Mouse (Mus musculus) inflammation-experienced regulatory T-cells, adult 6 months (primary cell): ENCODE results near the gene Epha8. TPM values are rescaled to one million over a fixed set of nuclear protein-coding genes. Genes with fewer than 3 reads are reported as not detected.

Experiments
- ATAC-seq: one replicate; pipeline ENCODE4 v1.8.0; 2017
- polyA plus RNA-seq, 3 experiments: library from polyadenylated mRNA; unstranded; fragments of 100-300 nt; shearing (Covaris generic); gene quantifications; one replicate each; pipeline ENCODE4 v1.2.1; 2017

The Epha8 gene
- polyA plus RNA-seq, 3 experiments from 2014 or later: 0.21 to 0.34 TPM; not detected in 1

DNA sequence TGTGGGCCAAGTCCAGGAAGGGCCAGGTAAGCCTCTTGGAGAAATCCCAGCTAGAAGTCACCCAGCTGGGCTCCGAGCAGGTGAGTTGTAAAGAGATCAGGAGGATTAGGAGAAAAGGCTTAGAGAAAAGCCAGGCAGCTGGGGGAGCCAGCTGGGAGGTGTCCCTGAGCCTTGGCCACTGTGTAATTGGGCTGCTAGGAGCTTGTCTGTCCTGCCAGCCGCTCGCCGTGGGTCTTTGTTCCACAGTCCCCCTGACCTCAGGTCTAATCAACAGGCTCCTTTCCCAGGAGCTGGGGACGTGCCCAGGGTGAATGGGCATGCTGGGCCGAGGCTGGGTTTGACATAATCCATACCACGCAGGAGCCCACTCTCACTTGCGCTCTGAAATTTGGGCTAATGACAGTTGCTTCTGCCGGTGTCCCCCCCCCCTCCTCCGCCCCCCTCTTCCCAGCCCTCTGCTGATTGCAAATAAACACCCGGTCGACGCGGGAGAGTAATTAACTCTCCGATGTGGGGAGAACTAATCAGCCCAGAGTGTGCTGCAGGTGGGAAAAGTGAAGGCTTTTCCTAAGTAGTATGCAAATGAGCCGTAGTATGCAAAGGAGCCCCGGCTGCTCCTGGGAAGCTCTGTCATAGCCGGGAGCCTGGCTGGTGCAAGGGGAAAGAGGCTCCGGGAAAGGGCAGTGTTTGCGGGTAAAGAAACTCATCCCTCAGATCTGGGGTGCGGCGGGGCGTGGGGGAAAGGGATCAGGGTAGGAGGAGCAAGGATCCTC is 51.7 kb downstream of the Epha8 start:
- no peak for ATAC-seq

DNA sequence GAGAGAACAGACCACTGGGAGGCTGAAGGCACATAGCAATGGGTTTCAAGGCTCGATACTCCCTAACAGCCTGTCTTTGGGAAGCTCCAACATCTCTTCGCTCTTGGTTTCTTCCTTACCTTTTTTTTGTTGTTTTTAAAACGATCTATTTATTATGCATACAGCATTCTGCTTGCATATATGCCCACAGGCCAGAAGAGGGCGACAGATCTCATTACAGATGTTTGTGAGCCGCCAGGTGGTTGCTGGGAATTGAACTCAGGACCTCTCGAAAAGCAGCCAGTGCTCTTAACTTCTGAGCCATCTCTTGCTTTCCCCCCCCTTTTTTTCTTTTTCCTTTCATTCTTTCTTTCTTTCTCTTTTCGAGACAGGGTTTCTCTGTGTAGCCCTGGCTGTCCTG is 57.5 kb downstream of the Epha8 start:
- no peak for ATAC-seq

DNA sequence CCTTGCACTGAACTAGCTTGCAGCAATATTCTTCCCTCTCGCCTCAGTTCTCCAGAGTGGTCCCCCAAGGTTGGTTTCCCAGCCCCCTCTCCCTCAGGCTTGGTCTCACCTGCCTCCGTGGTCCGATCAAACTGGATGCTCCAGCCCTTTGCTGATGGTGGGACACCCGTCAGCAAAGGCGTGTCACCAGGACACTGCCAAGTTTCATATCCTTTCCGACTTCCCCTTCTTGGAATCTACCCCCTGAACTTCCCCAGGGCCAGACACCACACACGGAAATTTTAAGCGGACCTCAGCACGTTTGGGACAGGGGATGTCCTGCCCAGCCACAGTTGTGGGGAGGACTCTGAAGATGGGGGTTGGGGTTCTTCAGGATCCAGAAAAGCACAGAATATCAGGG is 58.0 kb downstream of the Epha8 start, which contains the start of gene C1qa:
C1qa (minus strand) TSS at position 167 of the 400 bp plus-strand sequence.
- no peak for ATAC-seq

DNA sequence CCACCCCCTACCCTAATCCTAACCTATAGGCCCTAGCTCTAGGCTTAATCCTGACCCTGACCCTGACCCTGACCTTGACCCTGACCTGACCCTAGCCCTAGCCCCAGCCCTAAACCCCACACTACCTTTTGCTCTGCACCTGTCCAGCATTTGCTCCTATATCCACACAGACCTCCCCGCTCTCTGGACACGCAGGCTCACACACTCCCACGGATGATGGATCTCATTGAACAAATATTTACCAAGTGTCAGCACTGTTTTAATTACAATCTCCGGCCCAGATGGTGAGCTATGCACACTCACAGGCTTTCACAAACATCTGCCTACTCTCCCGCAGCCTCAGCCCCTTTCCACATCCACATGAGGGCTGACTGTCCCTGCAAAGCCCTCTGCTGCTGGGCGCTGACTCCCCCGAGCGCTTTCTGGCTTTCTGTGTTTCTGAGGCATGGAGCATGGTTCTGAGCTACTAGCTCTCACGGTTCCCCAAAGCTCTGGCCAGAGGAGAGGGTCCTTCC is 58.5 kb downstream of the Epha8 start:
- no peak for ATAC-seq

DNA sequence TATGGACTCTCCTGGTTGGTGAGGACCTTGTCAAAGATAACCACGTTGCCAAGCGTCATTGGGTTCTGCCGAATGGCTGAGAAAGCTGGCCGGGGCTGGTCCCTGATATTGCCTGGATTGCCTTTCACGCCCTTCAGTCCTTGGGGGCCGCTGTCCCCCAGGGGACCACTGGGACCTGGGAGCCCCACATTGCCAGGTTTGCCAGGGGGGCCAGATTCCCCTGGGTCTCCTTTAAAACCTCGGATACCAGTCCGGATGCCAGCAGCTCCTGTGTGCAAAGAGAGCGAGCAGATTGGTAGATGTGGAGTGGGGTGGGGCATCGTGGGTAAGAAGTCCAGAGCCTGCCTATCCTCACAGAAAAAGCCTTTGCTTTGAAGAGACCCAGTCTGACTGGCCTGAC is 60.2 kb downstream of the Epha8 start:
- ATAC-seq: no peak

DNA sequence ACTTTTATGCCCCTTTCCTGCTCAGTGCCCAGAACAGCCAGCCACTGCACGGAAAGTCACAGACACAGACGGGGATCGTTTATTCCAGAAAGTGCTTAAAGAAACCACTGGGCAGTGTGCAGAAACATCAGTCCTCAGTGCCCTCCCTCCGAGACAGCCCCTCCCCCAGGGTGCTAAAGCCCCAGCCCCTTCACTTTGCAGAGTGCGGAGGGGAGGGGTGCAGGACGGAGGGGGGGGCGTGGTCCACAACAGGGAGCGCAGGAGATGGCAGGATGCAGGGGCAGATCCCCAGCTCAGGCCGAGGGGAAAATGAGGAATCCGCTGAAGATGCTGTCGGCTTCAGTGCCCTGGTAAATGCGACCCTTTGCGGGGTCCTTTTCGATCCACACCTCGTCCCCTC is 60.8 kb downstream of the Epha8 start:
- no peak for ATAC-seq

DNA sequence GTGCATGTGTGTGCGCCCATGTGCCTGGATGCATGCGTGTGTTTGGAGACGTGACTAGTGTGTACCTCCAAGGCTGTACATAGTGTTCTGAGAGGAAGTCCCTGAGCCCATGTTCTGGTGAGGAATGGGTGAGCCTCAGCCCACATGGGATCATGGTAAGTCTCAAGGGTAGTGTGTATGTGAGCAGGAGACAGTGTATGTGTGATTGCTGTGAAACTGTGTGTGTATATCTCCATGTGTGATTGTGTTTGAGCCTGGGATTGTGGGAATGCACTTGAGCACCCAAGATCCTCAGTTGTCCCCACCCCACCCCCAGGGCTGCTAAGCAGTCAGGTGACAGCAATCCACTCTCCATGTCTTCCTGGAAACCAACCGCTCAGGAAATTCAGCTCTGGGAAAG is 61.8 kb downstream of the Epha8 start:
- no peak for ATAC-seq

DNA sequence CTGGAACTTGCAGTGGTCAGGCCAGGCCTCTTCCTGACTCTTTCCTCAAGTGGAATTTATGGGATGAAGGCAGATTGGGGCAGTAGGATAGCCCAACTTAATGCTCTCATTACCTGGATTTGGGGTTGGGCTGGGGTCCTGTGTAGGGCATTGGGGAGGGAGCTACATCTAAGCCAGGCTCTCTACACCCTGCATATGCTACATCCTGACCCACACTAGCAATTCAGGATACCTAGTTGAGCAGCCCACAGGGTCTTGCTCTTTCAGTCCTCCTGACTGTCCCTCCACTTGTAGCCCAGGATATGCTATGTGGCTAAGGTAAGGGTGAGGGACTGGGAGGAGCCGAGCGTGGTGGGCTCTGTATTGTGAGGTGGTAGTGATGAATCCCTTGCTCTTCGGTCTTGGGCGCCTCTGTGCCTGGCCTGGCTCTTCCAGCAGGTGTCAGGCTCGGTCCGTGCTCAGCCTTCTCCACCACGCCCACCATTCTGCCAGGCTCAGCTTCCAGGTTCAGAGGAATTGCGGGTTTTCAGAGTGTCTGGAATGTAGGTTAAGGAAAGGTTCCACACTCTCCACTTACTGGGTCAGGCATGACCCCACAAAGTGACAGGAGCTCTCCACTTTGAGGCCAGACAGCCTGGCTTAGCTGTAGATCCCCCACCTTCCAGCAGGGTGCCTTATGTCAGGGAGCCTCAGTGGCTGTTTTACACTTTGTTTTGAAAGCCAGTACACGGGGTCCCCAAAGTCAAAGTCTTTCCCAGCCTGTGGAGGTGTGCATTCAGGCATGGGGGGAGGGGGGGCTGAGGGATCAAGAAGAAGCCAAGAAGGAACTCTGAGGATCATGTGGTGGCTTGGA is 62.7 kb downstream of the Epha8 start:
- no peak for ATAC-seq

DNA sequence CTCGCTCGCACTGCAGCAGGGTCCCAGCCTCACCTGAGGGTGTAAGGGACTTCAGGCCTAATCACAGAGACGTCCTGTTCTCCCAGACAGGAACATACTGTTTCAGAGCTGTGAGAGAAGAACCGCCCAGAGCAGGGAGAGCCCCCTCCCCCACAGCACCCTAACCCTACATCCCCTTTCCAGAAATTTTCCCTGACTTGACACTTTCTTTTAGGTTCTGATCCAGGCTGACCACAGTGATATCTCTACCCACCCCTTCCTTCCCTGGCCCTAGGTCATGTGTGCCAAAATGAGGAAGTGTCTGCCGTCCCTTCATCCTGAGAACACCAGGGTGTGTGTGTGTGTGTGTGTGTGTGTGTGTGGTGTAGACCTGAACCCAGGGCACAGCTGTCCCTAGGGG is 63.8 kb downstream of the Epha8 start, which contains the start of gene C1qc:
C1qc (minus strand) TSS at position 255 of the 400 bp plus-strand sequence.
- ATAC-seq: no peak

DNA sequence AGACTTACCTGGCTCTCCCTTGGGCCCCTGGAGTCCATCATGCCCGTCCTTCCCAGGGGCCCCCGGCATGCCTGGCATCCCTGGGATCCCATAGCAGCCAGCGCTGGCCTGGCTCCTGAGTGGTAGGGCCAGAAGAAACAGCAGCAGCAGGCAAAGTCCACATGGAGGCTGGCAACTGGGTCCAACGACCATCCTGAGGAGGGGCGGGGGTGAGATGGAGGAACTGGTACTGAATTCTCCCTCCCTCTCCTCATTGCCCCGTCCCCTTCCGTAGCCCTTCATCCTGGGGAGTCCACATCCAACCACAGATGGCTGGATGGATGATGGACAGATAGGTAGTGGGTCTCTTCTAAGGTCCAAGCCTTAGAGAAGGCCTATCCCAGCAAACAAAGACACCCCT is 64.2 kb downstream of the Epha8 start:
- ATAC-seq: no peak

DNA sequence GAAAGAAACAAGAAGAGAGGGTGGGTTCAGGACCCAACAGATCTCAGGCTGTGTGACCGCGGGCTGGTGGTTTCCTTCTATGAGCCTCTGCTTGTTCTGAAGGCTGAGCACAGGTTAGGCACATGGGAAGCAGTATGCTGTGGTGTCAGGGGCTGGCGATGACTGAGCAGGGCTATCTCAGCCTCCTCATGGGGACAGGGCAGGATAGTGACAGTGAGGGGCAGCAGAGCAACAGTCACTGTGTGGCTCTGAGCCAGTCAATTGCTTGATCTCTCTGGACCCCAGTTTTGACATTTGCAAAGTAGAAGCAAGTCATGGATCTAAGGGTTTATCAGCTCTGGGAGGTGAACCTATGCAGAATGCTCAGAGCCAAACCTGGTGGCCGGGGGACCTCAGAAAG is 65.5 kb downstream of the Epha8 start:
- ATAC-seq: no peak

DNA sequence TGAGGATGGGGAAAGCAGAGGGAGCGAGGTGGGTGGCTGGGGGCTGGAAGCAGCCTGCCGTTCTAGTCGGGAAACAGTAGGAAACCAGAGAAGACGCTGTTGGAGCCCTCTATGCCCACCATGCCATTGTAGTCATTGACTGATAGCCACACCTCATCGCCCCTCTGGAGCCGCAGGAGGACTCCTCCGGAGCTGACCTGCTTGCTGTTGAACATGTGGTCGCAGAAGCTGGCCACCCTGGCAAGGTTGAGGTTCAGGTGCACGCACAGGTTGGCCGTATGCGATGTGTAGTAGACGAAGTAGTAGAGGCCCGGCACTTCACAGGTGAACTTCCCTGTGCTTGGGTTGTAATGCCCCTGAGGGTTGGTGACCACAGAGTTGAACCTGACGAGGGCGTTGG is 66.6 kb downstream of the Epha8 start:
- ATAC-seq: no peak

DNA sequence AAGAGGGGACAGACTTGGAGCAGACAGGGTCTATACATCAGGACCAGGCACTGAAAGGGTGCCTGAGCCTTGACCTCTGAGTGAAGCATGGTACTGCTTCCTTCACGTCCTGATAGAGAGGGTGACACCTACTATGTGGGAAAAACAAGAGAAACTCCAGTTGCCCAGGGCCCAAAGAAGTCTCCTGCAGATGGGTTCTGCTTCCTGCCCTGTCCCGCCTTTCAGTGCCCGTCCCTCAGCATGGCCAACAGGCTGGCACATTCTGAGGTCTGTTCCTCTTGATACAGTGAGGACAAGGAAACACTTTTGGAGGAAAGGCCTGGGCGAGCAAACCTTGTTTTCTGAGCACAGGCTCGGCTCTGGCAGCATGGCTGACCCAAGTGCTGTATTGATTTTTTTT is 68.9 kb downstream of the Epha8 start:
- no peak for ATAC-seq

DNA sequence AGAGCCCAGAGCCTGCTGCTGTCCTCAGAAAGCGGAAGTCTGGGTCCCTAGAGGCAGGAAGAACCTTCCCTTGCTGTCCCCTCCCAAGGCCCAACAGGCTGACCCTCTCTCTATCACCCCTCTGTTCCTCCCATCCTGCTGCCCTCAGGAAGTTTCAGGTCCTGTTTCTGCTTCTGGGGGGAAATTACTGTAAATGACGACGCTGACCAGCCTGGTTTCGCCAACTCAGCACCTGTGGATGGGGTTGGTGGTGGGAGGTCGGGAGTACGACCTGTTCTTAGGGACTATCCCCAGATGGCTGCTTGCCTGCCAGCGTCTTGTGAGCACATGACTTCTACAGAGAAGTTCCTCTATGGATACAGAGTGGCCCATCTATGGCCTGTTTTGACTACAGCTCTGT is 70.5 kb downstream of the Epha8 start, which contains the start of gene C1qb:
C1qb (minus strand) TSS at position 87 of the 400 bp plus-strand sequence.
- no peak for ATAC-seq

Other genes with a start within 250 kb of the Epha8 start
- under 1 TPM in 1 of 3 experiments, not detected in 2; 0.05 TPM for gene Ephb2, start 120.8 kb downstream of the Epha8 start, polyA plus RNA-seq
- 1 to 10 TPM; 1.8 to 8.1 (median 2.1) TPM for gene C1qb, start 70.6 kb downstream of the Epha8 start, polyA plus RNA-seq
- gene C1qc, start 63.8 kb downstream of the Epha8 start, polyA plus RNA-seq: 1 to 10 TPM in 1 of 3 experiments, under 1 TPM in 1, not detected in 1; 0.50 to 1.1 TPM
- under 1 TPM in 1 of 3 experiments, not detected in 2; 0.93 TPM for gene C1qa, start 58.0 kb downstream of the Epha8 start, polyA plus RNA-seq
- 1 to 10 TPM; 4.3 to 6.6 (median 6.1) TPM for gene Zbtb40, start 92.0 kb upstream of the Epha8 start, polyA plus RNA-seq